Mouse (Mus musculus) adrenal gland, postnatal 36 days (tissue): ENCODE data around the gene Zic5. TPM values are rescaled to one million over a fixed set of nuclear protein-coding genes. Genes with fewer than 3 reads are reported as not detected.
A peak's percentile ranks its signal among the peaks of the same experiment; 100 is the strongest.

Experiments used
- DNase-seq, 2 experiments: peaks; one replicate each; pipeline ENCODE4 v3.0.0; 2021; ENCODE audit warnings: mixed read lengths in 1 of 2
- long read RNA-seq, 2 experiments: library from polyadenylated mRNA; stranded (forward); transcript quantifications; one replicate each; pipeline ENCODE4 v2.0.0; 2021; ENCODE audit warnings: borderline sequencing depth in 2 of 2
- total RNA-seq, 2 experiments: library from RNA; stranded (reverse); gene quantifications; 2 replicates each; pipeline ENCODE4 v1.2.3; 2021

Zic5 gene
- total RNA-seq: not detected
- long read RNA-seq, experiment 1: 0 reads
- long read RNA-seq, experiment 2: 0 reads

DNA sequence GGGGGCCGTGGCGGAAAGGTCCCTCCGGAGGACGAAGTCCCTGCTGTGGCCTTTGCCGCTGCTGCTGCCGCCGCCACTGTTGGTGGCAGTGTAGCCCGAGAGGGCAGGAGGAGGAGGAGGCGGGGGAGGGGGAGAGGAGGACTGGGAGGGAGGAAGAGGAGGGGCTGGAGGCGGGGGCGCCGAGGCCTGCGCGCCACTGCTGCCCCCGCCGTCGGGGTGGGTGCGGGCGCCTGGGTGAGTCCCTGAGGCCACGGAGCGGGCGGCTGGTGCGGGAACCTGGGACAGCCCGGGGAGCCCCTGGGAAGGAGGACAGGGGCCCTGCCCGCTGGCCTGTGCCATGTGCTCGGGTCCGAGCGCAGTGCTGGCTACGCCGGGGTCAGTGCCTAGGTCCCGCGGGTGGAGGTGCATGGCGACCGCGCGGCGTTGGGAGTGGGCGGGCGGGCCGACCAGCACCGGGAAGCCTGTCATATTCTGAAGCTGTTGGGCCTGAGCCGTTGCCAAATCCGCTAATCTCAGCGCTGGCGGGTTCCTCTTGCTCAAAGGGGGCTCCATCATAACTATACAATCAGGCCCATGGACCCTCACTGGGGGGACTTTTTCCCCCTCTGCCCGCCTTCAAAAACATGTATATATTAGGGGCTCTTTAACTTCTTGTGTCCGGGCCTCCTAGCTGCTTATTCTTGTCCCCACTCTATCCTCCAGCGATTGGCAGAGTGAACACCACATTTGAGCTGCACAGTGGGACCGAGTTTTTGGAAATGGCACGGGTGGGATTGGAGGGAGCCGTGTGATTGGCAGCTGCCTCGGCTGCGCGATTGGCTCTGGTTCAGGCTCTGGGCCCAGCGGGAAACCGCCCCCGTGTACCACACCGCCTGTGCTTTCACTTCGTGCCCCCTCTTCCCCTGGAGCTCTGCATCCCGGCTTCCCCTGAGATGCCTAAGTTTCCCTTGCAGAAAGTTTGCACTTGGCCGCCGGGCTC is at the start of gene Zic5:
Zic5 (minus strand) TSS at position 915 of the 979 bp plus-strand sequence.
- DNase-seq: peak; percentile 15 to 25

DNA sequence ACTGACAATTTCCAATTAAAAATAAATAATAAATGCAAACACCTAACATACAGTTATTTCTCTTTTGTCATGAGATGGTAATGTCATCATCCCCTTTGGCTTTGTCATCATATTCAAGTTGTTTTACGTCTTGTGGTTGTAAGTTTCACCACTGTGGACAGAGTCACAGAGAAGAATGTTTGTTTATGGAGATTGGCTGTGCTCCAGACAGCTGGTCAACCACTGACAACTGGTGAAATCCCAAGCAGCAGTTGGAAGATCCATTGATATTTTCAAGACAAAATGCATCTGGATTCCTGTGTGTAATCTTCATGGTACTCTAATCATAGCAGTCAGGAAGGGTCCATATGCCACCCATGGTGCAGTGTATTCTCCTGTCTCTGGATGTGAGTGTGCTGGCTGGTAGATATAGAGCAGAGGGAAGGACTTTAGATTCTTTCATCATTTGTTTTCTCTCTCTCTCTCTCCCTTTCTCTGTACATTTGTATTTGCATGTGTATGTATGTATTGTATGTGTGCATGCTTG is 48.1 kb upstream of the Zic5 start:
- DNase-seq: no peak

DNA sequence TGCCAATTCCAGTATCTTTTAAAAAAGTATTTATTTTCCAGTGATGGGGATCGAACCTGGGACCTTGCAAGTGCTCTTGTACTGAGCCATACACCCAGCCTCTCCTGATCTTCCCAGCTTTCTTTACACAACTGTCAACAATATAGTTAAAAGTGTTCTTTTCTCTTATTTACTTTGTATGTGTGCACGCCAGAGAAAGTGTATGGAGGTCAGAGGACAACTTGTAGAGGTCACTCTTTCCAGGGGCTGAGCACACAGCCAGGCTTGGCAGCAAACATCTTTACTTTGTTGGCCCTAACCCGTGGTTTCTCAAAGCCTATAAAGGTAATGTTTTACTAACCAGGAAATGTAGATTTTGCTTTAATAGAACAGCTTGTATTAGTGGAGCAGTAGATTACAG is 46.0 kb upstream of the Zic5 start:
- DNase-seq: no peak

DNA sequence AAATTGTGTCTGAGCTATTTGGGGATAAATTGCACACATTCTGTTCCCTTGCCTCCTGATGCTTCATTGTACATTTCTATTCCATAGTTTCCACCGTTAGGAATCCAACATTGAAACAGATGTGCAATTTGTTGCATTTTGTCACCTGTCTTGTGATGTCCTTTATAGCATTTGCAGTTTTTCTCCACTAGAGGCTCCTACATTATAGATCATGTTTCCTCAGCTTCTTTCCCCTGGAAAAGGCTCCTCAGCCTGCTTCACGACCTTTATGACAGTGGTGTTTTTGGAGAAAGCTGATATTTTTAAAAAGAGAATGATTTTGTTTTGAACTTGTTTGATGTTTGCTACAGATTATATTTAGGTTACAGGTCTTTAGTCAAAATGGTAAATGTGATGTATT is 43.6 kb upstream of the Zic5 start:
- DNase-seq: no peak

DNA sequence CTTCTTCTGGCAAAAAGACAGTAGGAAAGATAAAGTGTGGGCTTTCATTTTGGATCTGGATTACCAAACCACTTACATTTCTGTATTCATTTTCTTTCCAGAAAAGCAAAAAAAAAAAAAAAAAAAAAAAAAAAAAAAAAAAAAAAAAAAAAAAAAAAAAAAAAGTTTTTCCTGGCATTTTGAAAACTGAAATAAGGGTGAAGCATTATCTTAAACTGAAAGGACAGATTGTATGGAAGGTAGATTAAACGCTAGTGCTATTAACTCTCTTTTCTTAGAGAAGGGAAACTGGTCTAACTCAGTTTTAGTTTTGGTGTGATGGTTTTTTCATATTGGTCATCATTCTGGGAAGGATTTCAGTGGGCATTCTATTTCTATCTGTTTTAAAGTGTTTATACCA is 26.5 kb upstream of the Zic5 start:
- no peak for DNase-seq

DNA sequence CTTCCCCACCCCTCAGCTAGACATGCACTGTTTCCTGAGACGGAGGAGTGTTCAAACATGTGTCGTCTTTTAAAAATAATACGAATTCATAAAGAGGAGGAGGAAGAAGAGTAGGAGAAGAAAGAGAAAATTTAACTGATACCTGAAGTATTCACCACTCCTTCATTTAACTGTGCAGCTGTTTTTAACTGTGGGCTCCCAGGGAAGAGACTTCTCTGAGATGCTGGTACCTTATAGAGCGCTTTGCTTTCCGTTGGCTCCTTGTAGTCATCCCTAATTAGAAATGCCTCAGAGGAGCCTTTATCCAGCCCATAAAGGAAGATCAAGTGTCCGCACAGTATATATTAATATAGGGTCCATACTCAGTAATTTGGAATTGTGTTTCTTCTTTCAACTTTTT is 26.0 kb upstream of the Zic5 start:
- no peak for DNase-seq

DNA sequence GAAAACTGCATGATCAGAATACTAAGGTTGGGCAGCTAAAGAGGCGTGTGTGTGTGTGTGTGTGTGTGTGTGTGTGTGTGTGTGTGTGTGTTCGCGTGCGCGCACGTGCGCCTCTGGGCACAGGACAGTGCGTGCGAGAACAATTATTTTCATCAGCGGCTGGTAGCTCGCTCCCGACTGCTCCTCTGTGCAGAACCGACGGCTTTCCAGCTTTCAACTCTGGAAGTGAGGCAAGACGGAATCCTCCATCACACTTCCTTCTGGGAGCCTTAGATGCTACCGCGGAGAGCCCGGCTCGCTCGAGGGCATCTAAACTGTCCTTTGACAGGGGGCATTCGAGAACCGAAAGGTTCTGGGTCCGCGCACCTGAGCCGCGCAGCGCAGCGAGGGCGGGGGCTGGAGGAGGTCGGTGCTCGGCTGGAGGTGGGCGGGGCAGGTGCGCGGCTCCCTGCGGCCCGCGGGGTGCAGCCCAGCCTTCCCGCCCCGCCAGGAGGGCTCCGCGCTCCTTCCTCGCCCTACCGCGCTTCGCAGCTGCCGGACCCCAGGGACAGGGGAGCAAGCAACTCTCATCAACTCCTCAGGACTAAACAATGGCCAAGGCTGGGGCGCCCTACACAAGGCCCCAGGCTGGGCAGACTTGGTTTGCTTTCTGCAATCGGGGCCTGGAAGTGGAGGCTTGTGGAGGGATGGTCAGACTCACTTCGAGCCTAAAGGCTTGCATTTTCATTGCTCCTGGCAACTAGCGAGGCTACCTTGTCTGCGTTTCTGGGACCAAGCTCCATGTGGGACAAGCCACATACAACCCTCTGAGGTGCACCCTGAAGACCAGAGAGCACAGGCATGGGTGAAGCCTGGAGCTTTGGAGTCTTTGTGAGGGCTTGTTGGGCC is 25.2 kb upstream of the Zic5 start, which contains the start of gene Gm10837:
Gm10837 (plus strand) TSS at position 146 of the 888 bp plus-strand sequence.
- no peak for DNase-seq

DNA sequence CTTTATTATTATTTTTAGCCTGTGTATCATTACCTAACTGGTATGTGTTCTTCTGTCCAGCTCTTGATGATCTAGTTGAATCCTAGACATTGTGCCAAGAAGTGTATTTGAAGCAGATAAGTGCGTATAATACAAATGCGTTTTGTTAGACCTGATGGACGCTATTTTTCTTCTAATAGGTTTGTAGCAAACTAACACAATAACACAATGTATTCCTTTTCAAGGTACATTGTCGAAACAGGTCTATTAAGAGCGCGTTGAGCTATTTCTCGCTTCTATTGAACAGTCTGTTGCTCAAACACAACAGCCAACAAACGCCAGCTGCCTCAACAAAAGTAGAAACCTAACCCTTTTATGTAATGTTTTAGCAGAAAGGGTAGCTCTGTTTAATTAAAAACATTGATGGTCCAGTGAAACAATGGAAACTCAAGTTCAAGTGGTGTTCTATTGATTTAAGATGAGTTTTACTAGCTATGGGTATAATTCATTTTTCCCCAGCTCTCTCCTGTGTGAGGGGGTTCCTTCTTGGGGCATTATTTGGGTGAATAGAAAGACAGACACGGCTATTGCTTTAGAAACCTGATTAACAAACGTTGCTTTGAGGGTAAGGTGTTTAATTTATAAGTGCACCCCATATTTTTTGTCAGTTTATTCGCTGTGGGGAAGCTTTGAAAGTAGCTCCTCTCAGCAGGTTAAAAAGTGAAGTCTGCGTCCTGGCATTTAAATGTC is 24.4 kb upstream of the Zic5 start:
- DNase-seq: no peak

DNA sequence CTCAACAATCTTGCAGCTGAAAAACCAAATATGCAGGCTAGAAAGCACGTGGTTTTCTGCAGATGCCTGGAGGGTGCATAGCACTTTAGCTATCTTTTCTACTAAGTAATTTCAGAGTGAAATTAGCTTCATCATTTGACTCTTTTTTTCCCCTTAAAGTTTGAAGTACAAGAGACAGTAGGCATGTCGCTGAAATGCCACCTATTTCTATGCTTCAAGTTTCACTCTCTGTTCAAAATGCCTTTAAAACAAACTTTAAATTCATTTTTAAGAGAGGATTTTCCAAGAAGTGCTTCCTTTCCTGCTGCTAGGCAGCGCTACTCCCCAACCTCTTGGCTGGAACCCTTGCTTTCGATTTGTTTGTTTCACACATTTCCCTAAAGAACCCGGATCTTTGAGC is 23.6 kb upstream of the Zic5 start:
- no peak for DNase-seq

DNA sequence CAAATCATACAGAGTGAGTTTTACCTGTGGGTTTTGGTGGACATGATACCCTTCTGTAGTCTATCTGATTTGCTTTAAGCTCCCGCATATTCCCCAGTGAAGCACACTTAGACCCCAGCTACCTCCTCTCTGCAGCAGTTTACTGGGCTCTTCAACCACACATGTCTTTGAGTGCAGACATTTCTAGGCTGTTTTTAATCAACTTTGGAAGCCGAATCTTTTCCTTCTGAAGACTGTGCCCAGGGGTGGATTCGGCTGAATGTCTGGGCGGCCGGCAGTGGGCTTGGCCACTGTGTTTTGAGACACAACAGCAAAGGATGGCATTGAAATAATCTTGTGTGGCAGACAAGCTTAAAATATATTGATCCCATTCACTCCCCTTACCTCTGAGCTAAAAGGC is 21.9 kb upstream of the Zic5 start:
- DNase-seq: no peak

DNA sequence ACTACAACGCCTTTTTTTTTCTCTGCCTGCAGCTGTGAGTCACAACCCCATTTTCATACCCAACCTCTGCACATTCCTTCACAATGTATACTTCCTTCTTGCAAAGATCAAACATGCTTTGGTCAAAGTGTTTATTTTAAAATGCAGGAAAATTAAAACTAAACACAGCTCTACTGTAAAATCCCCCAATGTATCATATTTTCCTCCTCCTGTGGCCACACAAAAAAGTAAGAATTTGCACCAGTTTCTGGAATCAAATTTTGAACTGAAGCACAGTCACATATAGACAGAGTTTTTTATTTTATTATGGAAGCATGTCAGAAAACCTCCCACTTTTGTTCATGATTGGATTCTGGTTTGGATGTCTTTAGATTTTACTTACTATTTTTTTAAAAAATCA is 21.1 kb upstream of the Zic5 start:
- no peak for DNase-seq

DNA sequence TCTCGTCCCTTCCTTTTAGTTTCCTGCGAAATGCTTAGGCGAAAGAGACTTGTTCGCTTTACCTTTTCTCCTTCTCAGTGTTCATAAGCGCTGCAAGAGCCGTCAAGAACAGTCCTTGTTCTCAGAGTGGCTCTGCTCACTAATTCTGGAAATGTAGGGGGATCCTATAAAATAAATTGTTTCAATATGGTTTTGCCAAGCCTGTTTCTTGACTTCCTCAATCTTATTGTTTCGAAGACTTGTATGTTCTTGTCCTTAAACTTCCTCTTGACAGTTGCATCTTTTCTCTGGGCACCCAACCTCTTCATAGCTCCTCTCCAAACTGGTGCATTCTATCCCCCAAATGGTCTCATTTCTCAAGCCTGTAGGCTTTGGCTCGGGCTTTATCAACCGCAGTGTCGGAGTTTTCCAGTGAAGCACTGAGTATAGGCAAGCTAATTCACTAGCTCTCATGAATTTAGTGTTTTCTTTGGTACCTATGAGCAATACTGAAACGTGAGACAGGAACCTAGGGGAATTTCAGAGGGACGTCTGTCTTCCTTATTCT is 20.2 kb upstream of the Zic5 start:
- DNase-seq: no peak

DNA sequence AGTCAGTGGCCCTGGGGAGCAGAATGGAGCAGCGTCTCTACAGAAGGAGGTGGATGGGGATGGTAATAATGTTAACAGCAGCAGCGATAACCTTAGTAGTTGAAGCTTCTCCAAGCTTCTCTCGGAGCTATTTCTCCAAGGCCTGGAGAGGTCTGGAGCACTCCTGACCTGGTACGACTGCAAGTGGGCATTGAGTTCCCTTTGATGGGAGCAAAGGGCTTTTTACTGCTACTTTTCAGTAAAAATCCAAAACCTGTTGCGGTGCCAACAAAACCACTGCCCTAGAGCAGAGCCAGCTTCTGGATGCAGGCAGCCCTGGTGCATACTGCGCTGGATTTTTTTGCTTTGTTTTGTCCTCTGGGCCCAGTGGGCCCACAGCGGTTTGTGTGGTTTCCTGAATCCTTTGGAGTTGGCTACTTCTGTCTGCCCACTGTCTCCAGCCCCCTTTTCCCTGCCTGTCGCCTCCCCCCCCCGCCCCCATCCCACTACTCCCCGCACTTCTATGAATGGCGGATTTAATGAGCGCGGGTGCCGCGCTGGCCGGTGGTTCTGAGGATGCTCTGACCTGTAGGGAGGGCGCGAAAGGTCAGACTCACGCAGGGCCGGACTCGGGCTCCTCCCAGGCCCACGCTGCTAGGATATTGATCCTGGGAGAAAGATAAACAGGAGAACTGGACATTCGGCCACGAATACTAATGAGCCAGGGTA is 19.5 kb upstream of the Zic5 start:
- DNase-seq: no peak

DNA sequence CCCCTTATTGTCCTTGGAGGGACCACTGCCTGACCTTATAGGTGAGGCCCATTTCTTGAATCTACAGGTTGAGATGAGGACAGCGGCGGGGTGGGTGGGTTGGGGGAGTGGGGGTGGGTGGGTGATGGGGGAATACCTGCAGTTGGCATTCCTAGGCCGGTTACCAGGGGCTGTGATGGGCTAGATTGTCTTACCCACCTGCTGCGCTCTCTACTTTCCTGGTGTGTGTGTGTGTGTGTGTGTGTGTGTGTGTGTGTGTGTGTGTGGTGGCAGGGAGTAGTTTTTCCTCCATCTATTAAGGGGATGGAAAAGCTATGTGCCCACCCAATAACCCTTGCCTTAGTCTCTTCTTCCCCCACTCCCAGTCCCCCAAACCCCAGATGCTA is 19.0 kb upstream of the Zic5 start:
- DNase-seq: no peak

DNA sequence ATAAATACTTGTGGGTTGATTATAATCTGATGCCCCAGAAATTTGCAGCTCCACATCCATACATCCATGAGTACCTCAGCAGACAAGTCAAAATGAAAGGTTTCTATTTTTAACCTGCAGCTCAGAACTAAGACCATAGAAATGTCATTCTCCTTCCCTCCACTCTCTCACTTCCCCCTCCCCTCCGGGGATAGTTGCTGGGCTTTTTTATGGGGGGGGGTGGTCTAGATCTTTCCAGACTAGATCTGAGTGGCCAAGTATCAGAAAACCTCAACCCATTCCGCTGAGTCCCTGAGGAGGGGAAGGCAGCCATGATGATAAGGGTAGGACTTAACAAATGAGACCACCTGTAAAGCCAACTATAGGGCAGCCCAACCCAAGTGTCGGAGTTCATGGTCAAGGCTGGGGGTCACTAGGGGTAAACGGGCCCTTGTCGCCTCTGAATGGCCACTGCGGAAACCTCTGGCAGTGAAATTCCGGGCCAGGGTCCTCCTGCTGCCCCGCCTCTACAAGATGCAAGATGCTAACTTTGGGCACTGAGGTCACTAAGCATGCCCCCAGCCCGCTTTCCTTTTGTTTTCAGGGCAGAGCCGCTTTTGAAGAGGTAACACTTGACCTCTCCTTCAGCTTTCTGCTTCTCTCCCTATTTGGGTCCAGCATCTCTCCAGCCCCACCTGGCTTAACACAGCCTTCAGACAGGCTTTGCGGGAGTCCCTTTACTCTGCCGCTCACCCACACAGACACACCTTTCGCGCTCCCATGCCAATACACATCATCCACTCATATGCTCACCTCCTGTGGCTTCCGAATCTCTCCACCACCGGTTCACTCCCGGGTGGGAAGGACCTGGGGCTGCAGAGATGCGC is 18.3 kb upstream of the Zic5 start:
- no peak for DNase-seq

DNA sequence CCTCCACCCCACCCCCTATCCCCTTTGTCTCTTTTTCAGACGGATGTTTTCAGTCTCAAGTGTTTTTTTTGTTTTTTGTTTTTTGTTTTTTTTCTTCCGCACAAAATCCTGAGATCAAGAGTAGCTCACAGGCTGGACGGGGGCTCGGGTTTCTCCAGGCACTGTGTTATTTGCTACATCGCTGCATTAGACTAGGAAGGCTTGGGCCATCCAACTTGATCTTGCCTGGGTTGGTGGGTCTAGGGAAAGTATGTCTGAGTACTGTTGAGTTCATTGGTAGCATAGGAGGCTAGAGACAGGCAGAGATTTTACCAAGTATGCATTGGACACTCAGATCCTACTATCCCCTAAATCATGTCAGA is 17.5 kb upstream of the Zic5 start:
- DNase-seq: no peak

DNA sequence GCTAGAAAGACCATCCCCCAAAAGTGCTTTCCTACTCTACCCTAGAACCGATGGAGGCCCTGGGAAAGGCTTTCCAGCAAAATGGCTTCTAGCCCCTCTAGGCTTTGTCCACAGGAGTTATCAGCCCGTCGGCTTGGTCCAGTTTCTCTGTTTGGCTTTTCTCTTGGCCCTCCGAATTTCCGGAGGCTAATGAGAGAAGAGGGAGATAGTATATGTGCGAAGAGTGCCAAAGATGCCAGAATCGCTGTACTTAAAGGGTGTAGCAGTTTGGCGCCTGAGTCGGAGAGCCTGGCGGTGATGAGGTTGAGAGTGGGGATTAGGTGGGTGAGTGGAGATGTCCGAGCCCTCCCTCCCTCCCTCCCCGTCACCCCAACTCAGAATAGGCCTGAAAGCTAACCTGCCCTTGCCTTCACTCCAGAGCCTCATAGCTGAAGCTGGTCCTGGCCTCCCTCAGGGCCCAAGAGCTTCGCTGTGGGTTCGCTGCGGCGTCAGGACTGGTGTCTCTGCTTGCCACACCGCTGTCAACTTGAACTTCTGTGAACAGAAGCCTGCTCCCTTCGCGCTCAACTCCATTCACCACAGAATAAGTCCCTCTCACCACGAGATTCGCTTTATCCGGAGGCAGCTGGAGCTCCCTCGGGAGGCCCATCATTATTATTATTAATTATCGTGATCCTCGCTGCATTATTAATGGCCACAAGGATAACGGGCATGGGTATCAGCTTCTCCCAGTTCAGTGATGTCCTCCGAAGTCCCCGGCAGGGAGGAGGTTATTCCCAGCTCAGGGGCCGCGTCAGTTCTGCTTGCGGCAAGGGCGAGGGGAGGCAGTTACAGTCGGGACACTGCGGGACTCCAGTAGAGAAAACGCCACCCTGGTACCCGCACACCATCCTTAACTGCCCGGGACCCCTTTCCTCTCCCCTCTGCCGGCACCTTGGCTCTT is 16.9 kb upstream of the Zic5 start:
- no peak for DNase-seq

DNA sequence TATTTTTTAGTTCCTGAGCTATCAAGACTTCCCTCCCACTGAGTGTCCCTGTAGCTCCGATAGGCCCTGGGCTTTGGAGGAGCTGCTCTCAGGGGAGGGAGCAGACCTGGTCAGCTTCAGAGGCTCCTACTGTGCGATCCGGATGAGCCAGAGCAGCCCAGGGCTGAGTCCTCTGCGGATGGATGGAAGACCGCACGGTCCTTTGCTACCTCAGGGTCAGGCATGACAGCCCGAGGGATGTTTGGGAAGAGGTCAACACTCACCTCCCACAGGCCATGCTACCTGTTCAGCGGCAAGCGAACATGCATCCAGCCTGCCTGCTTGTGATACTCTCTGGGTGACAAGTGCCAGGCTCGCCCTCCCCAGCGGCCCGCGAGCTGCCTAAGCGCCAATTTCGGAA is 15.7 kb upstream of the Zic5 start:
- no peak for DNase-seq

DNA sequence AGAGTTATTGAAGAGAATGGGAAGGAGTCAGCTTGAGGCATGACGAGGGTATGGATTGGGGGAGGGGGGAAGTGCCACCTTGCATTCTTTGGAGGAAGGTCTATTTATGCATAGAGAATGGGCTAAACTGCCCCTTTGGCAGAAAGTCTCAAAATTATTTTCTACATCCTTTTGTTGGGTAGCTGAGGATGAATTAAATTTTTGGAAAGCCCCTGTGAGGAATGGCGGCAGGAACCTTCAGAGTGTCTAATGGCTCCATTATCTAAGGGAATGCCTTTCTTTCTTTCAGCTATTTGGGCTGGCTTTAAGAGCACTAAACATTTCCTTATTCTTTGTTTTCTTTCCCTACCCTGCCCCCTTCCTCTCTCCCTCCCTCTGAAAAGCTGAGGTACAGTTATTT is 14.9 kb upstream of the Zic5 start:
- DNase-seq: no peak
